Mouse (Mus musculus) ES-Bruce4 (cell line): ENCODE measurements at regions not wholly inside any gene's neighbourhood (a gene's known extent, or its start where the extent isn't known, plus 50 kb on each side); places are given as distances from the start of the nearest gene placed in this dataset.

Experiments used
- H3K27ac ChIP-seq: 2 replicates; pipeline ENCODE4 v1.5.1; 2012; ENCODE audit warnings: low read length, inconsistent platforms; ENCODE audit not compliant: insufficient read depth
- H3K27me3 ChIP-seq: 2 replicates; pipeline ENCODE4 v1.6.1; 2012; ENCODE audit warnings: mild to moderate bottlenecking, low read length, inconsistent platforms; ENCODE audit not compliant: control insufficient read depth, poor library complexity, insufficient read depth, severe bottlenecking
- H3K36me3 ChIP-seq: 2 replicates; pipeline ENCODE4 v1.6.1; 2012; ENCODE audit warnings: inconsistent platforms, mild to moderate bottlenecking, low read length, moderate library complexity; ENCODE audit not compliant: control insufficient read depth, poor library complexity, insufficient read depth, severe bottlenecking
- H3K4me1 ChIP-seq: one replicate; pipeline ENCODE4 v1.8.1; 2011; ENCODE audit warnings: low read length; ENCODE audit not compliant: control insufficient read depth, insufficient read depth
- H3K4me3 ChIP-seq: 2 replicates; pipeline ENCODE4 v1.5.1; 2011; ENCODE audit warnings: low read depth, mild to moderate bottlenecking, low read length
- H3K9ac ChIP-seq: 2 replicates; pipeline ENCODE4 v1.6.1; 2012; ENCODE audit warnings: low read depth, mild to moderate bottlenecking, inconsistent platforms; ENCODE audit not compliant: poor library complexity, severe bottlenecking
- H3K9me3 ChIP-seq: replicated peaks from 2 replicates; pipeline ENCODE4 v1.6.1; 2012; ENCODE audit warnings: mild to moderate bottlenecking, low read length, inconsistent platforms; ENCODE audit not compliant: control insufficient read depth, poor library complexity, insufficient read depth, severe bottlenecking
- CTCF ChIP-seq: IDR thresholded peaks from one replicate; pipeline ENCODE4 v1.8.1; 2011; ENCODE audit warnings: low read depth, low read length
- EP300 ChIP-seq: IDR thresholded peaks from 2 replicates; pipeline ENCODE4 v1.6.1; 2011; ENCODE audit warnings: low read depth, low read length; ENCODE audit not compliant: insufficient read depth
- POLR2A ChIP-seq: IDR thresholded peaks from one replicate; pipeline ENCODE4 v1.8.1; 2011; ENCODE audit warnings: low read length; ENCODE audit not compliant: insufficient read depth

DNA sequence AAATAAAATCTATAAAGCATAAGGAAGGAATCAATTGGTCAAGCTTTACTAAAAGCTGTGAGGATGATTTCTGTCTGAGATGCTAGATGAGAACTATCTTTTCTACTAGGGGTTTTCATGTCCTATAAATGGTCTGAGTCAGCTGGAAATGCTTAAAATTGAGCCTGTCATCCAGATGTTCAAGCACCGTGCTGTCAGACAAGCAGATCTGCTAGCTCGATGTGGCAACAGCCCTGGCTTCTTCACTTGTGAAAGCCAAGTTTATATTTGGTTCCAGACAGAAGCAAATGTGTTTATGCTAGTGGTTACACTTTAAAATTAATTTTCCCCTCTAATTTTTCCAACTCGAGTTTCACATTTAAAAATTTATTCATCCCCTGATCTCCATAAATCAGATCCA is 311.7 kb downstream of the Actr3 start:
- no peaks in the 10 kb centered on the region; the same call in 1 of the 2 replicates for H3K27me3 ChIP-seq
- no peaks in the 10 kb centered on the region for H3K9me3 ChIP-seq
- no peak overlapping the region for H3K9ac ChIP-seq
- TF ChIP-seq POLR2A (no peak), EP300 (no peak), CTCF (no peak)
- H3K27ac ChIP-seq, result no peak overlapping the region
- H3K4me1 ChIP-seq, result no peaks in the 10 kb centered on the region
- H3K36me3 ChIP-seq, result no peaks in the 10 kb centered on the region
- H3K4me3 ChIP-seq, result no peak overlapping the region

GRCm38 (mm10) chr1:125100596-125100995 is 334.9 kb downstream of the Actr3 start:
- Histone ChIP-seq H3K4me3 (no peak overlapping the region), H3K9me3 (peaks cover 6% of the 10 kb centered on the region)
- TF ChIP-seq POLR2A (no peak), CTCF (no peak), EP300 (no peak)

GRCm38 (mm10) chr1:125084906-125085305 is 350.6 kb downstream of the Actr3 start:
- no peak overlapping the region for H3K27ac ChIP-seq
- H3K9me3 ChIP-seq, result no peaks in the 10 kb centered on the region
- TF ChIP-seq EP300 (no peak), CTCF (no peak), POLR2A (no peak)
- H3K9ac ChIP-seq, result no peak overlapping the region
- H3K4me1 ChIP-seq, result no peaks in the 10 kb centered on the region
- no peak overlapping the region for H3K4me3 ChIP-seq
- H3K27me3 ChIP-seq, result no peaks in the 10 kb centered on the region
- H3K36me3 ChIP-seq, result no peaks in the 10 kb centered on the region

More at GRCm38 (mm10) chr1:125100596-125100995, 334.9 kb downstream of the Actr3 start:
- H3K27ac ChIP-seq, result no peak overlapping the region
- no peaks in the 10 kb centered on the region for H3K36me3 ChIP-seq
- H3K9ac ChIP-seq, result no peak overlapping the region
- no peaks in the 10 kb centered on the region for H3K4me1 ChIP-seq
- no peaks in the 10 kb centered on the region for H3K27me3 ChIP-seq

DNA sequence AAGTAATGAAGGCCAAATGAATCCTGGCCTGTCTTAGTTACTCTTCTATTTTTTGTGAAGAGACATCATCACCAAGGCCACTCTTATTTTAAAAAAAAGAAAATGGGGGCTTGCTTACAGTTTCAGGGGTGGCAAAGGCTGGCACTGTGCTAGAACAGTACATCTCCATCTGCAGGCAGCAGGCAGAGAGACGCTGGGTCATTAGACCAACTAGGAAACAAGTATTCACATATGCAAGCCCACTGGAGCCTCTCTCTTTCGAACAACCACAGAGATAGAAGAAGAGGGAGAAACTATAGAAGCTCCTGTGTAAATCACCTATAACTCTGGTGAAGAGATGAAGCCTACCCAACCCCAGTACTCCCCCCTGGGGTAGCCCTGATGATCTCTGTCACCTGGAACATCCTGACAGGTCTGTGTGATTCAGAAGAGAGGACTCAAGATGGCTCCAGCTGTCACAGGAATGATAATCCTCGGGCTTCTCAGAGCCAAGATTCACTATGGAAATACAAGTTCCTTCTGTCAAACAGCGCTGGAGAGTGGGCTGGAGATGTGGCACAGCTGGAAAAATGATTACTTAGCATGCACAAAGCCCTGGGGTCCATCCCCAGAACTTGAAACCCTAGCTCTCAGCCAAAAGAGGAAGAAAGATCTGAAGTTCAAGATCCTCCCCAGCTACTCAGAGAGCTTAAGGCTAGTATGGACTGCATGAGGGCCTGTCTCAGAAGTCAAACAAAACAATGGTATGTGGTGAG is 395.8 kb downstream of the Actr3 start:
- H3K4me3 ChIP-seq, result no peak overlapping the region
- H3K27ac ChIP-seq, result no peak overlapping the region
- no peak overlapping the region for H3K9ac ChIP-seq
- no peaks in the 10 kb centered on the region for H3K27me3 ChIP-seq
- H3K4me1 ChIP-seq, result no peaks in the 10 kb centered on the region
- H3K9me3 ChIP-seq, result no peaks in the 10 kb centered on the region
- H3K36me3 ChIP-seq, result no peaks in the 10 kb centered on the region
- TF ChIP-seq CTCF, result no peak
- TF ChIP-seq POLR2A, result no peak

GRCm38 (mm10) chr1:125013301-125013700 is 422.2 kb downstream of the Actr3 start:
- Histone ChIP-seq H3K27me3 (no peaks in the 10 kb centered on the region), H3K9me3 (no peaks in the 10 kb centered on the region), H3K36me3 (no peaks in the 10 kb centered on the region), H3K27ac (no peak overlapping the region), H3K9ac (no peak overlapping the region), H3K4me1 (no peaks in the 10 kb centered on the region), H3K4me3 (no peak overlapping the region)
- TF ChIP-seq CTCF, result no peak
- TF ChIP-seq EP300, result no peak
- no peak for TF ChIP-seq POLR2A

- TF ChIP-seq POLR2A, result no peak
- Histone ChIP-seq H3K4me1 (no peaks in the 10 kb centered on the region), H3K36me3 (no peaks in the 10 kb centered on the region), H3K4me3 (no peak overlapping the region), H3K27me3 (no peaks in the 10 kb centered on the region), H3K9ac (no peak overlapping the region), H3K27ac (no peak overlapping the region), H3K9me3 (no peaks in the 10 kb centered on the region)
Observed at GRCm38 (mm10) chr1:125011893-125012292, 423.6 kb downstream of the Actr3 start.
